Mouse (Mus musculus): ENCODE results near the gene Gimap5.

Gene Gimap5

GRCm38 (mm10) chr6:48733660-48734059 lies 12.3 kb upstream of the Gimap5 start:
- no peak overlapping the region for H3K4me3 ChIP-seq (replicated peaks; ENCODE audit: low read length)
- no peaks in the 10 kb centered on the region for H3K4me1 ChIP-seq (replicated peaks; ENCODE audit: low read depth, low read length)
- H3K36me3 ChIP-seq (ENCODE audit: insufficient read depth, low read length), result no peaks in the 10 kb centered on the region
- H3K27me3 ChIP-seq (ENCODE audit: insufficient read depth, low read length), result no peaks in the 10 kb centered on the region
- H3K9me3 ChIP-seq (ENCODE audit: low read length), result no peaks in the 10 kb centered on the region
- TF ChIP-seq CTCF (conservative IDR thresholded peaks at IDR 0.05; ENCODE audit: low read length) (no peak), NANOG (IDR thresholded peaks at IDR 0.05; ENCODE audit: borderline replicate concordance, low read length) (no peak), POU5F1 (IDR thresholded peaks at IDR 0.05; ENCODE audit: borderline replicate concordance, low read length) (no peak)

- H3K4me1 ChIP-seq (replicated peaks; ENCODE audit: low read depth, low read length), result peaks cover 19% of the 10 kb centered on the region
- H3K27me3 ChIP-seq (ENCODE audit: insufficient read depth, low read length), result peaks cover 23% of the 10 kb centered on the region
- H3K9me3 ChIP-seq (ENCODE audit: low read length), result no peaks in the 10 kb centered on the region
- no peaks in the 10 kb centered on the region for H3K36me3 ChIP-seq (ENCODE audit: insufficient read depth, low read length)
- H3K4me3 ChIP-seq (replicated peaks; ENCODE audit: low read length), result no peak overlapping the region
- TF ChIP-seq NANOG (IDR thresholded peaks at IDR 0.05; ENCODE audit: borderline replicate concordance, low read length), result no peak
- no peak for TF ChIP-seq CTCF (conservative IDR thresholded peaks at IDR 0.05; ENCODE audit: low read length)
- TF ChIP-seq POU5F1 (IDR thresholded peaks at IDR 0.05; ENCODE audit: borderline replicate concordance, low read length), result no peak
These were observed 8.9 kb upstream of the Gimap5 start for GRCm38 (mm10) chr6:48737053-48737452.

GRCm38 (mm10) chr6:48737688-48738087 lies 8.3 kb upstream of the Gimap5 start:
- H3K4me1 ChIP-seq (replicated peaks; ENCODE audit: low read depth, low read length), result peaks cover 26% of the 10 kb centered on the region
- no peaks in the 10 kb centered on the region for H3K9me3 ChIP-seq (ENCODE audit: low read length)
- no peaks in the 10 kb centered on the region for H3K36me3 ChIP-seq (ENCODE audit: insufficient read depth, low read length)
- TF ChIP-seq POU5F1 (IDR thresholded peaks at IDR 0.05; ENCODE audit: borderline replicate concordance, low read length), result no peak
- no peak for TF ChIP-seq CTCF (conservative IDR thresholded peaks at IDR 0.05; ENCODE audit: low read length)
- no peak for TF ChIP-seq NANOG (IDR thresholded peaks at IDR 0.05; ENCODE audit: borderline replicate concordance, low read length)
- H3K27me3 ChIP-seq (ENCODE audit: insufficient read depth, low read length), result peaks cover 29% of the 10 kb centered on the region
- H3K4me3 ChIP-seq (replicated peaks; ENCODE audit: low read length), result no peak overlapping the region

DNA sequence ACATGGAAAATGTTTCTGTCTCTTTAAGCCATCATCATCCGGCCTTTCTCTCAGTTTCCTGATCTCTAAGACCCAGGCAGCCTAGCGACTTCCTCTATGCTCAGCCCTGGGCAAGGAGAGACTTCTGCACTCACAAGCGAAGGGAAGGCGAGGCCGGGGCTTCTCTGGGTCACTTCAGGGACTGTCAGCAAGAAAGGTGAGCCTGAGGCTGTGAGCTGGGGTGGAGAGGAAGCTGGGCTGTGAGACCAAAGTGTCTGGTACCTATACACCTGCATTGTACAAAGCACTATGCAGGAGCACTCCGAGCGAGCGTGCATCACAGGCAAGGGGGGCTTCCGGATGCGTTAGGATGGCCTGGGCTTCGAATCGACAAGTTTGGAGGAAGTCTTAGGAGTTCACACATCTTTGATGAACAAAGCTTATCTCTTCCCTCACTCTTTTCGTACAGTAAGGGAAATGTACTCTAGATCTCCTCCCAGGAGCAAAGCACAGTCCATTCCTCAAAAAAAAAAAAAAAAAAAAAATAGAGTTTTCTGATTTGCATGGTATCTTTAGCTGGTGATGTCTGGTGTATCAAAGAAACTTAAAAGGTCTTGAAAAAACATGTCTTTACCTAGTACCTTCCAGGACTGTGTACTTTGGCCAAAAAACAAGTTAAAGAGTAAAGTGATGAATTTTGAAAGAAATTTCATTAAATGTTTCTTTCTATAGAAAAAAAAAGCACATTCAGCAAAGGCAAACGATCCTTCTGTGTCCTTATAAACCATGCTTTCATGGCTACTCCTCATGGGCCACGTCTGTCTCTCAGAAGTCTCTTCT lies 6.8 kb upstream of the Gimap5 start, which contains the start of gene Gimap1:
Gene Gimap1, plus strand, starts transcription at position 94 of the 819 bp plus-strand sequence.
- H3K36me3 ChIP-seq (ENCODE audit: insufficient read depth, low read length), result no peaks in the 10 kb centered on the region
- H3K9me3 ChIP-seq (ENCODE audit: low read length), result no peaks in the 10 kb centered on the region
- no peak within 1 kb of the TSS for H3K4me3 ChIP-seq (replicated peaks; ENCODE audit: low read length)
- TF ChIP-seq NANOG (IDR thresholded peaks at IDR 0.05; ENCODE audit: borderline replicate concordance, low read length) (no peak), POU5F1 (IDR thresholded peaks at IDR 0.05; ENCODE audit: borderline replicate concordance, low read length) (no peak), CTCF (conservative IDR thresholded peaks at IDR 0.05; ENCODE audit: low read length) (no peak)
- H3K27me3 ChIP-seq (ENCODE audit: insufficient read depth, low read length), result peaks cover 36% of the 10 kb centered on the region
- peaks cover 31% of the 10 kb centered on the region for H3K4me1 ChIP-seq (replicated peaks; ENCODE audit: low read depth, low read length)

GRCm38 (mm10) chr6:48739780-48740055 lies 6.3 kb upstream of the Gimap5 start:
- no peaks in the 10 kb centered on the region for H3K9me3 ChIP-seq (ENCODE audit: low read length)
- H3K4me3 ChIP-seq (replicated peaks; ENCODE audit: low read length), result no peak overlapping the region
- peaks cover 31% of the 10 kb centered on the region for H3K4me1 ChIP-seq (replicated peaks; ENCODE audit: low read depth, low read length)
- no peaks in the 10 kb centered on the region for H3K36me3 ChIP-seq (ENCODE audit: insufficient read depth, low read length)
- TF ChIP-seq POU5F1 (IDR thresholded peaks at IDR 0.05; ENCODE audit: borderline replicate concordance, low read length), result no peak
- TF ChIP-seq NANOG (IDR thresholded peaks at IDR 0.05; ENCODE audit: borderline replicate concordance, low read length), result no peak
- TF ChIP-seq CTCF (conservative IDR thresholded peaks at IDR 0.05; ENCODE audit: low read length), result no peak
- peaks cover 37% of the 10 kb centered on the region for H3K27me3 ChIP-seq (ENCODE audit: insufficient read depth, low read length)

GRCm38 (mm10) chr6:48740501-48741169 lies 5.4 kb upstream of the Gimap5 start:
- Histone ChIP-seq H3K9me3 (ENCODE audit: low read length) (no peaks in the 10 kb centered on the region), H3K4me3 (replicated peaks; ENCODE audit: low read length) (no peak overlapping the region), H3K27me3 (ENCODE audit: insufficient read depth, low read length) (peaks cover 38% of the 10 kb centered on the region), H3K36me3 (ENCODE audit: insufficient read depth, low read length) (no peaks in the 10 kb centered on the region), H3K4me1 (replicated peaks; ENCODE audit: low read depth, low read length) (peaks cover 37% of the 10 kb centered on the region)
- no peak for TF ChIP-seq POU5F1 (IDR thresholded peaks at IDR 0.05; ENCODE audit: borderline replicate concordance, low read length)
- TF ChIP-seq NANOG (IDR thresholded peaks at IDR 0.05; ENCODE audit: borderline replicate concordance, low read length), result no peak
- no peak for TF ChIP-seq CTCF (conservative IDR thresholded peaks at IDR 0.05; ENCODE audit: low read length)

DNA sequence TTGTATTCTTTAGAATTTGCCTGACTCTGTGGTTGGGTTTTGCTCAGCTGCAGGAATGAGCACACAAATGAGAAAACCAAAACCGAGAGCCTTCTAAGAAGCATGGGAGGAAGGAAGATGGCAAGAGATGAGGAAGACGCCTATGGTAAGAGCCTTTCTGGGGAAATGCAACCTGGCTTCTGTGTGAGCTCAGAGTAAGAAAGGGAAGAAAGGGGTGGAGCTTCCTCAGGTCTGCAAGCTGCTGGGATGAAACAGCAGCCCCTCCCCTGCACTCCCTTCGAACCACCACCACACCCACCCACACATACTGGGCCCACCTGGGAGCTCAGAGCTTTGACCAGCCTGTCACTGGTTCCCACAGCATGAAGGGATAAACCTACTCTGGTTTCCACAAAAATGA lies 4.7 kb upstream of the Gimap5 start:
- no peaks in the 10 kb centered on the region for H3K36me3 ChIP-seq (ENCODE audit: insufficient read depth, low read length)
- H3K9me3 ChIP-seq (ENCODE audit: low read length), result no peaks in the 10 kb centered on the region
- peaks cover 45% of the 10 kb centered on the region for H3K27me3 ChIP-seq (ENCODE audit: insufficient read depth, low read length)
- TF ChIP-seq POU5F1 (IDR thresholded peaks at IDR 0.05; ENCODE audit: borderline replicate concordance, low read length), result no peak
- TF ChIP-seq CTCF (conservative IDR thresholded peaks at IDR 0.05; ENCODE audit: low read length), result no peak
- TF ChIP-seq NANOG (IDR thresholded peaks at IDR 0.05; ENCODE audit: borderline replicate concordance, low read length), result no peak
- peak overlapping the region; percentile 4; the same call in 1 of the 2 replicates for H3K4me3 ChIP-seq (replicated peaks; ENCODE audit: low read length)
- peaks cover 43% of the 10 kb centered on the region for H3K4me1 ChIP-seq (replicated peaks; ENCODE audit: low read depth, low read length)

DNA sequence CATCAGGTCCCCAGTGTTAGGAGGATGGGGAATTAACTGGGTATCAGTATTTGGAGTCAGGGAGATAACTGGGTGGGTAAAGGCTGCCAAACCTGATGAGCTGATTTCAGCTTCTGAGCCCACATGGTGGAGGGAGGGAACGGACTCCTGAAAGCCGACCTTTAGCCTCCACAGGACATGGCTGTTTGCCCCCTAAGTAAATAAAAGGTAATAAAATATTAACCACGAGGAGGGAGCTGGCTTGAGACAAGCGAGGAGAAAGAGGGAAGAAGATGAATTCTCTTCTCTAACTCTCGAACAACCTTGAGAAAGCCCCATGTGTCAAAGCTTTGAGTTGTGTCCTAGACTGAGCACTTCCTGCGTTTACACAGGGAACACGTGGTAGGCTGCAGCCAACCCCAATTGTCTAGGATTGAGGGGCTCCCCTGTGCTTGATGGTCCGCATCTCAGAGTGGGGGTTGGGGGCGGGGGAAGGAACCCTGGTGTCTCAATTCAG lies 4.2 kb upstream of the Gimap5 start:
- TF ChIP-seq CTCF (conservative IDR thresholded peaks at IDR 0.05; ENCODE audit: low read length), result no peak
- no peak for TF ChIP-seq NANOG (IDR thresholded peaks at IDR 0.05; ENCODE audit: borderline replicate concordance, low read length)
- TF ChIP-seq POU5F1 (IDR thresholded peaks at IDR 0.05; ENCODE audit: borderline replicate concordance, low read length), result no peak
- Histone ChIP-seq H3K9me3 (ENCODE audit: low read length) (no peaks in the 10 kb centered on the region), H3K4me1 (replicated peaks; ENCODE audit: low read depth, low read length) (peaks cover 46% of the 10 kb centered on the region), H3K4me3 (replicated peaks; ENCODE audit: low read length) (peak overlapping the region; percentile 4; the same call in 1 of the 2 replicates), H3K36me3 (ENCODE audit: insufficient read depth, low read length) (no peaks in the 10 kb centered on the region), H3K27me3 (ENCODE audit: insufficient read depth, low read length) (peaks cover 45% of the 10 kb centered on the region)

All from E14TG2a.4 (cell line).